Mouse (Mus musculus) heart, embryonic 10.5 days (tissue): ENCODE measurements around the gene Cxcl2. TPM values are rescaled to one million over a fixed set of nuclear protein-coding genes. Genes with fewer than 3 reads are reported as not detected.

ENCODE experiments used
- DNase-seq: peaks from one replicate; pipeline ENCODE4 v3.0.0-alpha.2; 2017; ENCODE audit warnings: low spot score
- H3K27ac ChIP-seq: fragments of 300-500 bp; sonication (generic); 2 replicates; pipeline ENCODE4 v1.5.1; 2016; ENCODE audit warnings: mild to moderate bottlenecking
- H3K27me3 ChIP-seq: fragments of 300-500 bp; sonication (generic); 2 replicates; pipeline ENCODE4 v1.6.1; 2016; ENCODE audit warnings: mild to moderate bottlenecking; ENCODE audit not compliant: poor library complexity, insufficient read depth, severe bottlenecking
- H3K36me3 ChIP-seq: fragments of 300-500 bp; sonication (generic); 2 replicates; pipeline ENCODE4 v1.6.1; 2016; ENCODE audit warnings: mild to moderate bottlenecking, moderate library complexity
- H3K4me1 ChIP-seq: fragments of 300-500 bp; sonication (generic); 2 replicates; pipeline ENCODE4 v1.6.1; 2016; ENCODE audit warnings: mild to moderate bottlenecking
- H3K4me3 ChIP-seq: fragments of 300-500 bp; sonication (generic); 2 replicates; pipeline ENCODE4 v1.5.1; 2016; ENCODE audit warnings: mild to moderate bottlenecking, moderate library complexity
- H3K9me3 ChIP-seq: fragments of 300-500 bp; sonication (generic); 2 replicates; pipeline ENCODE4 v1.6.1; 2016; ENCODE audit warnings: mild to moderate bottlenecking, moderate library complexity
- WGBS: fragments of 180-500 bp; shearing (Covaris S2); methylation state at CpG from one replicate; pipeline ENCODE4 v1.1.7; 2016; 5-methylcytosine and 5-hydroxymethylcytosine counted together
- polyA plus RNA-seq: library from polyadenylated mRNA; unstranded; fragments of >200 nt; fragmentation: Nextera tagmentation; extraction: Ambion mirVana; gene quantifications from 2 replicates; pipeline ENCODE4 v1.2.1, GENCODE M21; 2016

Gene Cxcl2
- polyA plus RNA-seq, 1 experiment from 2014 or later: not detected

DNA sequence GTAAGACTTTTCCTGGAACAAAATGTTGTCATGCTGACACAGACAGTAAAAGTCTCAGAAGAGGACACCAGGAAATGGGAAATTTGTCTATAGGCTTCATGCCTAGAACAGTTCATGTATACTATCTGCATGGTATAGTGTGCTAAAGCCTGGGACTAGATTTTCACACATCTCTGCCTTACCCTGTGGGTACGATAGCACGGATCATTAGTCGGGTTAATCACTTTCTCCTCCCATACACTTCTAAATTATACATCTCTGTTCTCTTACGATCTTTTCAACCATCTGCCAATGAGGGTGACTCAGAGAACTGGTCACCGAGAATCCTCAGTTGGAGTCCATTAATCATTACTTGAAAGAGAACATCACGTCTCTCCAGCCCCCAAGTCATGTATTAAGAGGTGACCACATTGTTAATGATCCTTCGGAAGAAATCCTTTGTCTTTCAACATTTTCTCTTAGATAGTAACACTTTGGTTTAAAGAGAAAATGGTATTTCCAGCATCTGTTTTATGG, 23.3 kb upstream of the Cxcl2 start:
- Histone ChIP-seq H3K4me3 (no peak overlapping the region), H3K4me1 (no peaks in the 10 kb centered on the region), H3K27ac (no peak overlapping the region), H3K9me3 (no peaks in the 10 kb centered on the region), H3K27me3 (no peaks in the 10 kb centered on the region), H3K36me3 (no peaks in the 10 kb centered on the region)
- WGBS: 88% methylated on average over 7 of the region's 7 CpGs
- no peak for DNase-seq

DNA sequence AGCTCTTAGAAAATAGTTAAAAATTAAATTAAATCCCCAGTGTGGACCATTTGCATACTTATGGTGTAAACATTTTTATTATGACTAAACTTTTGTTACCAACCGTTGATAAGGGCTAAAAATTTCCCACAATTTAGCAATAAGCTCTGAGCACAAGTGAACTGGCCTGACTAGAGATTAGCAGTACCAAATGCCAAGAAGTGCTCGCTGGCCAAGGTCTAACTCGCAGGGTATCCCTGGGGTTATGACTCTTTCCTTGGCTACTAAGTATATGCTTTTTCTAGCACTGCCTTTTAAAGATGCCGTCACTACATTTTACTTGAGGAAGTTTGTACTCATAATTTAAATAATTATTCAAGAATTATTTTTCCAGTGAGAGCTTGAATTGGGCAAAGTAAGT, 22.6 kb upstream of the Cxcl2 start:
- 88% methylated on average over 4 of the region's 4 CpGs for WGBS
- DNase-seq: no peak
- Histone ChIP-seq H3K27me3 (no peaks in the 10 kb centered on the region), H3K36me3 (no peaks in the 10 kb centered on the region), H3K27ac (no peak overlapping the region), H3K4me1 (no peaks in the 10 kb centered on the region), H3K9me3 (no peaks in the 10 kb centered on the region), H3K4me3 (no peak overlapping the region)

DNA sequence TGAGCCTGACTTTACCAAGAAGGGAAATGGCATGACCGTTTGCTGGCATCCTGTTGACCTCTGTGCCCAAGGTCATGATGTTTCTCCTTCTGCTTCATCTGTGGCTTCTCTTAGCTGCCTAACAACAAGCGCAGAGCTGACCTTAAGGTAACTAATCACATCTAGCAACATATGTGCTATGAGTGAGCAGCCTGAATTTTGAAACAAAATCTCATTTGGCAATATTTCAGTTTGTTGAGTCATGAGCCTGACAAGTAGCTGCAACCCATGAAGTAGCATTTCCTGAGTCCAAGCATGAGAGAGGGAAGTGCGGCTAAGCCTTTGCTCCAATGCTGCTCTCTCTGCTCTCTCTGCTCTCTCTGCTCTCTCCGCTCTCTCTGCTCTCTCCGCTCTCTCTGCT, 22.0 kb upstream of the Cxcl2 start:
- H3K36me3 ChIP-seq: no peaks in the 10 kb centered on the region
- 86% methylated on average over 5 of the region's 5 CpGs for WGBS
- H3K27ac ChIP-seq: no peak overlapping the region
- H3K27me3 ChIP-seq: no peaks in the 10 kb centered on the region
- no peak for DNase-seq
- no peak overlapping the region for H3K4me3 ChIP-seq
- H3K9me3 ChIP-seq: no peaks in the 10 kb centered on the region
- no peaks in the 10 kb centered on the region for H3K4me1 ChIP-seq

DNA sequence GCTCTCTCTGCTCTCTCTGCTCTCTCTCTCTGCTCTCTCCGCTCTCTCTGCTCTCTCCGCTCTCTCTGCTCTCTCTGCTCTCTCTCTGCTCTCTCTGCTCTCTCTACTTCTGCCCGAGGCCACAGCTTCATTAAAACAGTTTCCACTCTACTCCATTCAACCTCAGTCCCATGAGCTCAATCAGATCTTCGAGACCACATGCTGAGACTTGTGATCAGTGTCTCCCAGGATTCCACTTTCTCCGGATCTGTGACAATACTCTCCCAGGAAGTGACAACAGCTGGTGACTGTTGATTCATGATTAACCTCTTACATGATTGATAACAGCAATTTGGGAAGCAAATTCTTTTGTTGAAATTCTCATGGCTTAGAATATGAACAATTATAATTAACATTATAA, 21.5 kb upstream of the Cxcl2 start:
- DNase-seq: no peak
- H3K27ac ChIP-seq: no peak overlapping the region
- WGBS: 83% methylated on average over 5 of the region's 5 CpGs
- no peaks in the 10 kb centered on the region for H3K27me3 ChIP-seq
- H3K9me3 ChIP-seq: no peaks in the 10 kb centered on the region
- no peaks in the 10 kb centered on the region for H3K36me3 ChIP-seq
- H3K4me1 ChIP-seq: no peaks in the 10 kb centered on the region
- no peak overlapping the region for H3K4me3 ChIP-seq

DNA sequence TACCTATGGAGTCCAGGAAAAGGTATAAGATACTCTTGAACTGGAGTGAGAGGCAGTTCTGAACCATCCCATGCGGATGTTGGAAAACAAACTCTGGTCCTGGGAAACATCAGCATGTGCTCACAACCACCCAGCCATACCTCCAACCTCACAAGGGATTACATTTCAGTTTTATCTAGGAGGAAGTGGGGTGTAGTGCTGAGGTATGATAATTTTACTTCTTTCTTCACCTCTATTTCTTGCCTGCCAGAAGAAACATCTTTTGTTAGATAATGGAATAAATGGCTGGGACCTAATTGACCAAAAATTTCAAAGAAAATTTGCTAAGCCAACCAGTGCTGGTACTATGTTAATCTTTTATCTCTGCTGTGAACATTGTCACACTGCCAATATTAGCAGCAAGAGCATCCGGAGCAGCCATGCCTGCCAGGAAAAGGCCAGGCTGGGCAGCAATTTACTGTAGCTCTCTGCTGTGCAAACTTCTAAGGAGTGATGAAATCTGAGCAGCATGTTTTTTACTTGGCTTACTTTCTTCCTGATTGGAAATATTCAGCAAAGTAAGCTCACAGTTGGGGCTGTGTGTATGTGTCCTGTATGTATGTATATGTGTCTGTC, 18.9 kb upstream of the Cxcl2 start:
- 44% methylated on average over 2 of the region's 2 CpGs for WGBS
- Histone ChIP-seq H3K9me3 (no peaks in the 10 kb centered on the region), H3K36me3 (no peaks in the 10 kb centered on the region), H3K27me3 (no peaks in the 10 kb centered on the region), H3K4me3 (no peak overlapping the region), H3K4me1 (no peaks in the 10 kb centered on the region), H3K27ac (no peak overlapping the region)
- DNase-seq: no peak

DNA sequence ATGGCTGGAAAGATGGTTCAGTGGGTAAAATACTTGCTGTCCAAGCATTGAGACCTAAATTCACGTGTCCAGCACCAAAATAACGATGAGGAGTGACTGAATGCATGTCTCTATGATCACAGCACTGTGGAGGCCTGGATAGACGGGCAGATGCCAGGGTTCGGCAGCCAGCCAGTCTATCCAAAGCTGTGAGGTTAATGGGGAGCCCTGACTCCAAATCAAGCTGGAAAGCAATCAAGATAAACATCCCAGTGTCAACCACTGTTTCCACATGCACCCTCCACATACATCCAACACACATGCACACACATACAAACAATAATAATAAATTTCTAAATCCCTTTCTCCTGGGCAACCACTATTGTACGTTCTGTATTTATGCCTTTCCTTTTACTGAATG, 15.0 kb upstream of the Cxcl2 start:
- no peaks in the 10 kb centered on the region for H3K9me3 ChIP-seq
- no peaks in the 10 kb centered on the region for H3K27me3 ChIP-seq
- DNase-seq: no peak
- no peak overlapping the region for H3K27ac ChIP-seq
- H3K4me1 ChIP-seq: 0 out of 2 replicates have a peak, but pooled peaks cover 4% of the 10 kb centered on the region
- no peaks in the 10 kb centered on the region for H3K36me3 ChIP-seq
- WGBS: 82% methylated on average over 5 of the region's 5 CpGs
- no peak overlapping the region for H3K4me3 ChIP-seq

DNA sequence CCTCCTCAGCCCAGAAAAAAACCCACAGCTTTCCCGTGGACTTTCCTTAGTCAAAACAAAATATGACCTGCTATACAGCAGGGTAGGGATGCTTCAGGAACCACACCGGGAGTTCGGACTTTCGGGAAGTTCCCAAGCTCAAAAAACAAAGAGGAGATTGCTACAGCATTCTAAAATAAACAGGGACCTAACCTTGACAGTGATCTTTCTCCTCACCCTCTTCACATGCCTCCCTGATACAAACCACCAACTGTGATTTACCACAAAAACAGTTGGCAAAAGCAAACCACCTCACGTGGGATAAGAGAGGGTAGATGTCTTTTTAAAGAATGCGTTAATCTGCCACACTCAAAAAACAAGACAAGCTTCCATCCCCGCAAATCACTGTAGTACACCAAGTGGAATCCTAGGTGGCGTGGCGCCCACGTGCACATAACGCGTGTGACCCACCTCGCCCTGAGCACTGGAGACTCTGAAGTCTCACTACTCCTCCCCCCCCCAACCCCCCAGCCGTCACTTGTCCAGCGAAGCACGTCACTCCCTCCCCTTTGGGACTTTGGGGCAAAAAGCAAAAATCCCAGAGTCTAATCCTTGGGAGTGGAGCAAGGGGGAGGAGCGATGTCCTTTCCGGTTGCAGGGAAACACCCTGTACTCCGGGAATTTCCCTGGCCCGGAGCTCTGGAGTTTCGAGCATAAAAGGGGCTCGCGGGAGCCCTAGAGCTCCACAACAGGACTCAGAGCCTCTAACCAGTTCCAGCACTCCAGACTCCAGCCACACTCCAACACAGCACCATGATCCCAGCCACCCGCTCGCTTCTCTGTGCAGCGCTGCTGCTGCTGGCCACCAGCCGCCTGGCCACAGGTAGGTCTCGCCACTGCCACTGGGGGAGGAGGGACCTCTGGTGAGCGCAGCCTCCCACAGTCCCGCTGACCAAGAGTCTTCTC, 12.9 kb upstream of the Cxcl2 start, which contains the start of gene Cxcl1:
Gene Cxcl1 (plus strand): TSS at position 723 of the 945 bp plus-strand sequence.
- 11% methylated on average over 30 of the region's 30 CpGs for WGBS

DNA sequence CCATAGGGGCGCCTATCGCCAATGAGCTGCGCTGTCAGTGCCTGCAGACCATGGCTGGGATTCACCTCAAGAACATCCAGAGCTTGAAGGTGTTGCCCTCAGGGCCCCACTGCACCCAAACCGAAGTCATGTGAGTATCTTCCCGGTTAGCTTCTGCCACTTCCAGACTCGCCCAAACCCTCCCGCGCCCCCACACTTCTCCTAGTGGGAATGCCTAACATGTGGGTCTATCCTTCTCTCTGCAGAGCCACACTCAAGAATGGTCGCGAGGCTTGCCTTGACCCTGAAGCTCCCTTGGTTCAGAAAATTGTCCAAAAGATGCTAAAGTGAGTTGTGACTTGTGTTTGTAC, 12.2 kb upstream of the Cxcl2 start:
- no peaks in the 10 kb centered on the region for H3K36me3 ChIP-seq
- no peaks in the 10 kb centered on the region for H3K27me3 ChIP-seq
- no peaks in the 10 kb centered on the region for H3K9me3 ChIP-seq
- peak overlapping the region; percentile 68 for H3K4me3 ChIP-seq
- H3K4me1 ChIP-seq: 0 out of 2 replicates have a peak, but pooled peaks cover 4% of the 10 kb centered on the region
- WGBS: 28% methylated on average over 10 of the region's 10 CpGs
- peak overlapping the region; percentile 84 for H3K27ac ChIP-seq
- no peak for DNase-seq

More for the DNA sequence above, 12.9 kb upstream of the Cxcl2 start, which contains the start of gene Cxcl1:
- H3K4me1 ChIP-seq: 0 out of 2 replicates have a peak, but pooled peaks cover 4% of the 10 kb centered on the region
- H3K4me3 ChIP-seq: peak within 1 kb of the TSS; percentile 68
- peak; percentile 76 for DNase-seq
- no peaks in the 10 kb centered on the region for H3K9me3 ChIP-seq
- H3K27me3 ChIP-seq: no peaks in the 10 kb centered on the region
- no peaks in the 10 kb centered on the region for H3K36me3 ChIP-seq
- peak within 1 kb of the TSS; percentile 84 for H3K27ac ChIP-seq

DNA sequence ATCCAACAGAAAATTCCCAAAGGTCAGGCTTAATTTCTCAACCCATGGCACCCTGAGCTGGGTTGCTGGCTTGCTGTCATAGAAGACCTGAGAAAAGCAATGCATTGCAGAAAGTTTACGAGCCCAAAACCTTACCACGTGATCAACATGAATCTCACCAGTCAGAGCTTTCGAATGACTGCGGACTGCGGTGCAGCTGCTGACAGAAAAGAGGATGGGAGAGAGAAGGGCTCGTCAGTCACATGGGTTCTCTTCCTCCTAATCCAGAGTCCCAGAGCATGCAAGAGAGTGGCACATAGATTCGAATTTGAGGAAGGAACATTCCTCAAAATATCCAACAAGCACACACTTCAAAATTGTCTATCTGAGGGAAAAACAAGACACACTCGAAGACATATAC, 9.4 kb upstream of the Cxcl2 start:
- H3K9me3 ChIP-seq: no peaks in the 10 kb centered on the region
- no peaks in the 10 kb centered on the region for H3K36me3 ChIP-seq
- 66% methylated on average over 8 of the region's 8 CpGs for WGBS
- 0 out of 2 replicates have a peak, but pooled peaks cover 4% of the 10 kb centered on the region for H3K4me1 ChIP-seq
- no peak overlapping the region for H3K4me3 ChIP-seq
- H3K27ac ChIP-seq: no peak overlapping the region
- DNase-seq: no peak
- no peaks in the 10 kb centered on the region for H3K27me3 ChIP-seq

DNA sequence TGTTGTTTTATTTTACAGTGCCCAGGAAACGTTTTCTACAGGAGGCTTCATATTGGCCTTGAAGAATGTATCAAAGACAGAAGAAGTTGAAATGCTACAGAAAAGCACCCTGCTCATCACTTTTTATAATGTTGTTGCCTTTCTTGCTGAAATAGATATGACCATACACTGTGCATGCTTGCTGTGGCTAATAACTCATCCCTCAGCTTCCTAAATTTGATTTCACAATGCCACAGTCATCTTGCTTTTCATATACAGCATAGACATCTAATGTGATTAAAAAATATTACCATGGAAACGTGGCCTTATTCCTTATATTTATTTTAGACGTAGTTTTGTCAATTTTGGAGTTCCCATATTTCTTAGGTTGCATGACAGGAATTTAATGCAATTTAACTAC, 6.2 kb upstream of the Cxcl2 start:
- no peak overlapping the region for H3K27ac ChIP-seq
- 72% methylated on average over 3 of the region's 3 CpGs for WGBS

DNA sequence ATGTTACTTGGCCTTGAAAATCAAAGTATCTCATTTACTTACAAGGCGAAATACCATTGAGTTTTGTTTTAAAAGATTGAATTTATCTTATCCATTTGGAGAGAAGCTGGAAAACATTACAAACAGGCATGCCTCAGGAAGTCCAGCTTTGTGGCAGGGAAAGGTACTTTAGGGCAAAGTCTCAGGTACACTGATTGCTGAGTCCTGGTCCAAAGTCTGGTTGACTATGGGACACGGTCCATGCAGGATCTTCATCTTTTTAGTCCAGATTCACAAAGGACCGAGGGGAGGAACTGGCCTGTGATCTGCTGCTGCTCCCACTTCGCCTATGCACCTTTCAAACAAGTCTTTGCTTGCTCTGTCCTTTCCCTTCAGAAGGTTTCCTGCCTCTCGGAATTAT, 4.4 kb upstream of the Cxcl2 start:
- H3K4me1 ChIP-seq: peaks cover 10% of the 10 kb centered on the region; the same call in 1 of the 2 replicates
- H3K27me3 ChIP-seq: peaks cover 9% of the 10 kb centered on the region; the same call in 1 of the 2 replicates
- no peak for DNase-seq
- H3K27ac ChIP-seq: no peak overlapping the region
- H3K36me3 ChIP-seq: no peaks in the 10 kb centered on the region
- H3K4me3 ChIP-seq: no peak overlapping the region
- no peaks in the 10 kb centered on the region for H3K9me3 ChIP-seq
- WGBS: 69% methylated on average over 5 of the region's 5 CpGs

More for the DNA sequence above, 6.2 kb upstream of the Cxcl2 start:
- Histone ChIP-seq H3K4me1 (no peaks in the 10 kb centered on the region), H3K4me3 (no peak overlapping the region), H3K36me3 (no peaks in the 10 kb centered on the region), H3K9me3 (no peaks in the 10 kb centered on the region), H3K27me3 (no peaks in the 10 kb centered on the region)
- DNase-seq: no peak

DNA sequence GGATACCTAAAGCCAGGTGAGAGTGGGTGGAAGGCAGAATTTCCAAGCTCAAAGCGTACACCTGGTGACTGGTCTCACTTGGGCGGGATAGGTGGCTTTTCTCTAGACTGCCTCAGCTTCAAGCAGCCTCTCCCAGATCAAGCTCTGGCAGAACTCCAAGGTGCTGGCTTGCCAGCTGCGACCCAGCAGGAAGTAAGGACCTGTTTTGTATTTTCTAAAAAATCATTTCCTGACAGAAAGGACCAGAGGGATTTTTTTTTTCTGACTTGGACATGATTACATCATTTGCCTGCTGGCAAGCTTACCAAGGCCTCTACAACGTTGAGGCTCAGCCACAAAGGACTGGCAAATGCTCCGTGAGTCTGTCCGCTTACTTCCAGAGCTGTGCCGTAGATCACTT, 3.5 kb upstream of the Cxcl2 start:
- Histone ChIP-seq H3K9me3 (no peaks in the 10 kb centered on the region), H3K27ac (no peak overlapping the region), H3K36me3 (no peaks in the 10 kb centered on the region), H3K27me3 (peaks cover 18% of the 10 kb centered on the region), H3K4me3 (no peak overlapping the region), H3K4me1 (peaks cover 10% of the 10 kb centered on the region; the same call in 1 of the 2 replicates)
- DNase-seq: no peak
- 67% methylated on average over 7 of the region's 7 CpGs for WGBS

DNA sequence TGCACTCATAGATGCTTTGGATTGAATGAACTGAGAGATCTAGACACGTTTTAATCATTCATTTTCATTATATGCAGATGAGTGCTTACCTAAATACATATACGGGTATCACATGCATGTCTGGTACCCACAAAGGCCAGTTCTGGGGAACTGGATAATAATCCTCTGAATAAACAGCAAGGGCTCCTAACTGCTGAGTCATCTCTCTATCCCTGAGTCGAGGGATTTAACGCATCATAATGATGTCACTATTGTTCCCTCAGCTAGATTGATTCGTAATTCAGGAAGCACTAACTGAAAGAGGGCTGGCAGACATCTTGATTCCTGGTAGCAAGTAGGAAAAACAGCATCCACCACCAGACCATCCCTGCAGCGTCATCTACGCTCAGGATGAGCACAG, 3.0 kb upstream of the Cxcl2 start:
- WGBS: 74% methylated on average over 7 of the region's 7 CpGs
- DNase-seq: no peak
- H3K27me3 ChIP-seq: peaks cover 18% of the 10 kb centered on the region
- no peak overlapping the region for H3K27ac ChIP-seq
- H3K4me3 ChIP-seq: no peak overlapping the region
- no peaks in the 10 kb centered on the region for H3K9me3 ChIP-seq
- no peaks in the 10 kb centered on the region for H3K36me3 ChIP-seq
- H3K4me1 ChIP-seq: peaks cover 10% of the 10 kb centered on the region; the same call in 1 of the 2 replicates
